Mouse (Mus musculus) olfactory bulb, adult 2 months (tissue): ENCODE data around the gene Ephb2. TPM values are rescaled to one million over a fixed set of nuclear protein-coding genes. Genes with fewer than 3 reads are reported as not detected.

Source experiments
- H3K27ac ChIP-seq: fragments of 200-500 bp; 2 replicates; pipeline ENCODE4 v1.5.1; 2012; ENCODE audit warnings: low read depth, low read length; ENCODE audit not compliant: insufficient read depth
- H3K4me1 ChIP-seq: fragments of 200-500 bp; 2 replicates; pipeline ENCODE4 v1.6.1; 2012; ENCODE audit warnings: low read length; ENCODE audit not compliant: control insufficient read depth, insufficient read depth
- H3K4me3 ChIP-seq: fragments of 200-500 bp; 2 replicates; pipeline ENCODE4 v1.5.1; 2012; ENCODE audit warnings: mild to moderate bottlenecking, low read depth, low read length, moderate library complexity; ENCODE audit not compliant: insufficient read depth
- CTCF ChIP-seq: fragments of 200-500 bp; IDR thresholded peaks from 2 replicates; pipeline ENCODE4 v1.5.1; 2012; ENCODE audit warnings: low read depth, mild to moderate bottlenecking, low read length, moderate library complexity; ENCODE audit not compliant: insufficient read depth
- POLR2A ChIP-seq: fragments of 200-500 bp; IDR thresholded peaks from 2 replicates; pipeline ENCODE4 v1.6.1; 2012; ENCODE audit warnings: mild to moderate bottlenecking, low read depth, low read length, moderate library complexity; ENCODE audit not compliant: insufficient read depth
- WGBS: fragments of 180-500 bp; shearing (Covaris S2); methylation state at CpG from one replicate; pipeline ENCODE4 v1.1.7; 2018; 5-methylcytosine and 5-hydroxymethylcytosine counted together
- polyA plus RNA-seq: library from polyadenylated mRNA; stranded (reverse); fragments of >200 nt; gene quantifications from 2 replicates; pipeline ENCODE4 v1.2.4, GENCODE M21; 2012; ENCODE audit warnings: low replicate concordance; ENCODE audit not compliant: missing spikeins, insufficient read depth, insufficient read length

The Ephb2 gene
- polyA plus RNA-seq, 1 experiment = not detected

GRCm38 (mm10) chr4:136711985-136712768 is 123.6 kb downstream of the Ephb2 start:
- Histone ChIP-seq H3K27ac (no peak overlapping the region), H3K4me3 (no peak overlapping the region), H3K4me1 (peaks cover 10% of the 10 kb centered on the region)
- WGBS = 74% methylated on average over 20 of the region's 20 CpGs
- TF ChIP-seq CTCF (no peak), POLR2A (no peak)

GRCm38 (mm10) chr4:136710345-136710744 is 125.4 kb downstream of the Ephb2 start:
- H3K4me1 ChIP-seq = no peaks in the 10 kb centered on the region
- H3K4me3 ChIP-seq = no peak overlapping the region
- no peak for TF ChIP-seq POLR2A
- no peak for TF ChIP-seq CTCF
- H3K27ac ChIP-seq = no peak overlapping the region
- 97% methylated on average over 9 of the region's 9 CpGs for WGBS

- WGBS = 87% methylated on average over 2 of the region's 2 CpGs
- Histone ChIP-seq H3K4me1 (no peaks in the 10 kb centered on the region), H3K27ac (no peak overlapping the region), H3K4me3 (no peak overlapping the region)
- no peak for TF ChIP-seq POLR2A
- no peak for TF ChIP-seq CTCF
These were observed 126.8 kb downstream of the Ephb2 start for GRCm38 (mm10) chr4:136708956-136709355.

DNA sequence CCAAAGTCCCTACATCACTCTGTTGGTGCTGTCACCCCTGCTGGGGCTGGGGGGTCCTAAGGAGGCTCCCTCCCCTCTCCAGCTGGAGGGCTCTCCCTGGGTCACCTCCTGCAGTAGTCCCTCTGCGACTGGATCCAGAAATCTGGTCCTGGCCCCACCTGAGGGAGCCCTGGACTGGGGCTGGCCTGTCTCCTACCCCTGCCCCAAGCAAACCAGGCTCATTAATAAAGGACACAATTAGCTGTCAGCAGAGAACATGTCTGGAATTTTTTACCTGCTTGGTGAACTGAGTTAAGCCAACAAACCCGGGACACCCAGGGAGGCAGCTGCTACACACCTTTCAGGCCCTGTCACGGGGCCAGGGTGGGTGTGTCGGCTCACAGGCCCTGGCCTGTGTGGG is 129.1 kb downstream of the Ephb2 start:
- TF ChIP-seq CTCF (no peak), POLR2A (no peak)
- Histone ChIP-seq H3K27ac (no peak overlapping the region), H3K4me3 (no peak overlapping the region), H3K4me1 (no peaks in the 10 kb centered on the region)
- 94% methylated on average over 4 of the region's 4 CpGs for WGBS

- H3K4me3 ChIP-seq = no peak overlapping the region
- WGBS = 89% methylated on average over 5 of the region's 5 CpGs
- no peaks in the 10 kb centered on the region for H3K4me1 ChIP-seq
- TF ChIP-seq POLR2A (no peak), CTCF (no peak)
- H3K27ac ChIP-seq = no peak overlapping the region
These were observed 130.7 kb downstream of the Ephb2 start for GRCm38 (mm10) chr4:136705091-136705490.

DNA sequence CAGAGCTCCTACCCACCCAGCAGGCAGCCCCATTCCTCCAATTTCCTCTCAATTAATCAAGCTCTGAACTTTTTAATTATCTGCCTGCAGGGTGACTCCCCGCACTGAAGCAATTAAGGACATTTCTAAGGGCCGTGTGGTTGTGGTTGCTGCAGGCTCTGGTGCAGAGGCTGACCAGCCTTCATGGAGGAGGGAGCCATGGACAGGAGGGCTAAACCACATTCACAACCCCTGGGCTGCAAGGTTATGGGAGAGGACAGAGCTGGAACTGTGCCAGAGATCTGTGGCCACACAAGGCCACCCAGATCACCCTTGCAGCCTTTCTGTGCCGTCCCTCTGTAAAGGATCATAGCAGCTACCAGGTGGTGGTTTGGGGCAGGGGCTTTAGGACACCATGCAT is 131.2 kb downstream of the Ephb2 start:
- no peak overlapping the region for H3K4me3 ChIP-seq
- 70% methylated on average over 3 of the region's 3 CpGs for WGBS
- H3K27ac ChIP-seq = no peak overlapping the region
- no peaks in the 10 kb centered on the region for H3K4me1 ChIP-seq
- TF ChIP-seq CTCF = no peak
- no peak for TF ChIP-seq POLR2A

GRCm38 (mm10) chr4:136703351-136703750 is 132.4 kb downstream of the Ephb2 start:
- no peak for TF ChIP-seq POLR2A
- TF ChIP-seq CTCF = no peak
- Histone ChIP-seq H3K4me1 (no peaks in the 10 kb centered on the region), H3K4me3 (no peak overlapping the region), H3K27ac (no peak overlapping the region)
- WGBS = 94% methylated on average over 11 of the region's 11 CpGs

DNA sequence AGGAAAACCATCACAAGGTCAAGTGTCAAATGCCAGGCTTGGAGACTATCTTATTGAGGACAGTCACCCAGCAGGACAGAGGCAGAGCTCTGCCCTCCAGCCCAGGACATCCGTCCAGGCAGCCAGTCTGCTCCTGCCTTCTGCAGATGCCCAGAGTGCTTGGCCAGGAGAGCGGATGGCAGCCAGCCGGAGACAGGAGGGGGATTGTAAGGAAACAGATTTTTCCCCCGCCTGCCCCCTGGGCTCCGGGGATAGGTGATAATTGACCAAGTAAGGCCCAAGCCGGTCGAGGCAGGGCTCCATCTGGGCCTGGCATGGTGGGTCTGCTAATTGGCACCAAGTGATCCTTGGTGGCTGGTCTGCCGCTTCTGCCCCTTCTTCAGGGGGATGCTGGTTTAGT is 133.3 kb downstream of the Ephb2 start:
- Histone ChIP-seq H3K27ac (no peak overlapping the region), H3K4me1 (no peaks in the 10 kb centered on the region), H3K4me3 (no peak overlapping the region)
- no peak for TF ChIP-seq POLR2A
- TF ChIP-seq CTCF = no peak
- WGBS = 79% methylated on average over 8 of the region's 8 CpGs

- no peaks in the 10 kb centered on the region for H3K4me1 ChIP-seq
- 96% methylated on average over 11 of the region's 11 CpGs for WGBS
- TF ChIP-seq POLR2A (no peak), CTCF (no peak)
- no peak overlapping the region for H3K27ac ChIP-seq
- no peak overlapping the region for H3K4me3 ChIP-seq
These were observed 134.6 kb downstream of the Ephb2 start for GRCm38 (mm10) chr4:136701236-136701635.
